9 mouse cellular contexts compared by ENCODE assay signal in the genomic region with DNA sequence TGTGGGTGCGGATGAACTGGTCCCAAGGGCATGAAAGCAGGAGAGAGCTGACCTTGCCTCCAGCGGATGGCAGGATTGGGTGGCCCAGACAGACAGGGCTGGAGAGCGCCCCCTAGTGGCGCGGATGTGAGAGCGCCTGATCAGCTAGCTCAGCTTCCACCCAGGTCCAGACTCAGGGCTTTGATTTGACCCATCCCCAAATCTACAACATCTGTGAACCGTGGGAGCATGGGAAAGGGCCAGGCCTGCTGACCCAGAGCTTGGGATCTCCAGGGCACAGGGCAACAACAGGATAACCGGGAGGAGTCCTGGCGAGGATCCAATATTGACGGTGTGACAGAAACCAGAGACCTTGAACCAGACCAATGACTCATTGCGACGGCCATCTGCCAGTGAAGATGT.
DNase-seq lines count a peak whose midpoint lies in the region; ATAC-seq and TF ChIP-seq lines count a peak whose summit lies in the region.
"Had no signal": no experiment of that assay in that cellular context is flagged by ENCODE, and none has a peak within 500 bp of the region (broad histone marks: within the 10 kb centered on the region; RNA-seq: fewer than 3 reads in every experiment).

No protein-coding gene starts in this region.

- ATAC-seq in midbrain, embryonic 16.5 days = no peak
- ATAC-seq in heart, postnatal 0 days (ENCODE audit: insufficient read depth, low read depth) = peak; percentile 68
- peak; percentile 60; the same call in 1 of the 2 replicates for ATAC-seq in liver, embryonic 14.5 days (ENCODE audit: insufficient read depth)
- ATAC-seq in forebrain, embryonic 14.5 days = no peak

- H3K4me3 ChIP-seq in midbrain, embryonic 10.5 days = no peak overlapping the region
- H3K4me3 ChIP-seq in midbrain, embryonic 16.5 days (ENCODE audit: low read depth, low read length) = no peak overlapping the region
- H3K4me3 ChIP-seq in heart, postnatal 0 days (ENCODE audit: low read depth, low read length) = no peak overlapping the region
- H3K4me3 ChIP-seq in liver, embryonic 14.5 days (ENCODE audit: insufficient read depth in 1 of 2, low read depth in 2 of 2, low read length in 2 of 2) = no peak overlapping the region
- no peak overlapping the region for H3K4me3 ChIP-seq in forebrain, embryonic 14.5 days (ENCODE audit: low read depth, low read length)
- H3K4me3 ChIP-seq: embryonic facial prominence, embryonic 13.5 days had no signal

- TF ChIP-seq CTCF in heart, postnatal 0 days (IDR thresholded peaks at IDR 0.05; ENCODE audit: low read depth) = peak; percentile 68
- peak; percentile 92 for TF ChIP-seq CTCF in liver, embryonic 14.5 days (IDR thresholded peaks at IDR 0.05; ENCODE audit: low read depth)

- no peaks in the 10 kb centered on the region for H3K9me3 ChIP-seq in midbrain, embryonic 10.5 days (replicated peaks)
- H3K9me3 ChIP-seq in midbrain, embryonic 16.5 days (replicated peaks; ENCODE audit: control insufficient read depth, low read length, poor library complexity, severe bottlenecking) = no peaks in the 10 kb centered on the region
- no peaks in the 10 kb centered on the region for H3K9me3 ChIP-seq in heart, postnatal 0 days (replicated peaks; ENCODE audit: control insufficient read depth, low read length)
- no peaks in the 10 kb centered on the region for H3K9me3 ChIP-seq in liver, embryonic 14.5 days (ENCODE audit: control insufficient read depth, low read length)
- H3K9me3 ChIP-seq in forebrain, embryonic 14.5 days (replicated peaks; ENCODE audit: control insufficient read depth, low read length) = no peaks in the 10 kb centered on the region
- H3K9me3 ChIP-seq: embryonic facial prominence, embryonic 13.5 days had no signal

- H3K36me3 ChIP-seq in midbrain, embryonic 10.5 days = no peaks in the 10 kb centered on the region
- H3K36me3 ChIP-seq in midbrain, embryonic 16.5 days (ENCODE audit: control insufficient read depth, insufficient read depth, low read length) = no peaks in the 10 kb centered on the region
- no peaks in the 10 kb centered on the region for H3K36me3 ChIP-seq in heart, postnatal 0 days (replicated peaks; ENCODE audit: control insufficient read depth, insufficient read depth, low read length)
- no peaks in the 10 kb centered on the region for H3K36me3 ChIP-seq in liver, embryonic 14.5 days (replicated peaks; ENCODE audit: control insufficient read depth, insufficient read depth, low read depth)
- no peaks in the 10 kb centered on the region for H3K36me3 ChIP-seq in forebrain, embryonic 14.5 days (ENCODE audit: control insufficient read depth, insufficient read depth, low read length)
- H3K36me3 ChIP-seq: embryonic facial prominence, embryonic 13.5 days had no signal

- peak; percentile 66 for DNase-seq in midbrain, embryonic 10.5 days (ENCODE audit: low spot score)
- peak; percentile 80 for DNase-seq in adipocyte (ENCODE audit: low spot score)
- DNase-seq in embryo, embryonic 10.5 days (ENCODE audit: low spot score) = peak; percentile 67
- DNase-seq in heart, postnatal 0 days (ENCODE audit: low spot score) = peak; percentile 69
- DNase-seq in liver, embryonic 14.5 days (ENCODE audit: low read depth in 3 of 3, low spot score in 3 of 3) = peak in 2 of 3 experiments; percentile 26
- peak; percentile 70 for DNase-seq in retina, postnatal 1 day
- DNase-seq in forebrain, embryonic 14.5 days (ENCODE audit: low spot score) = no peak

- H3K27ac ChIP-seq in midbrain, embryonic 10.5 days (replicated peaks) = no peak overlapping the region
- H3K27ac ChIP-seq in midbrain, embryonic 16.5 days (ENCODE audit: low read length) = no peak overlapping the region
- H3K27ac ChIP-seq in heart, postnatal 0 days (ENCODE audit: low read depth) = no peak overlapping the region
- H3K27ac ChIP-seq in liver, embryonic 14.5 days = no peak overlapping the region
- H3K27ac ChIP-seq in forebrain, embryonic 14.5 days (ENCODE audit: low read depth, low read length) = no peak overlapping the region
- H3K27ac ChIP-seq: embryonic facial prominence, embryonic 13.5 days had no signal

- peaks cover 60% of the 10 kb centered on the region for H3K27me3 ChIP-seq in midbrain, embryonic 10.5 days (ENCODE audit: low read depth, poor library complexity, severe bottlenecking)
- no peaks in the 10 kb centered on the region for H3K27me3 ChIP-seq in midbrain, embryonic 16.5 days (ENCODE audit: control insufficient read depth, insufficient read depth, low read depth, low read length)
- H3K27me3 ChIP-seq in heart, postnatal 0 days (ENCODE audit: control insufficient read depth, insufficient read depth, low read length) = peaks cover 23% of the 10 kb centered on the region
- H3K27me3 ChIP-seq in liver, embryonic 14.5 days (ENCODE audit: control insufficient read depth, insufficient read depth, low read length) = peaks cover 21% of the 10 kb centered on the region
- 0 out of 2 replicates have a peak, but pooled peaks cover 3% of the 10 kb centered on the region for H3K27me3 ChIP-seq in forebrain, embryonic 14.5 days (replicated peaks; ENCODE audit: control insufficient read depth, insufficient read depth, low read length)

- no peak overlapping the region for H3K9ac ChIP-seq in midbrain, embryonic 16.5 days (ENCODE audit: low read depth, low read length)
- H3K9ac ChIP-seq in heart, postnatal 0 days (replicated peaks; ENCODE audit: low read depth, low read length) = no peak overlapping the region
- no peak overlapping the region for H3K9ac ChIP-seq in liver, embryonic 14.5 days (replicated peaks)
- no peak overlapping the region for H3K9ac ChIP-seq in forebrain, embryonic 14.5 days (ENCODE audit: low read length)
- H3K9ac ChIP-seq: embryonic facial prominence, embryonic 13.5 days had no signal

- no peak overlapping the region for H3K4me2 ChIP-seq in midbrain, embryonic 16.5 days (ENCODE audit: low read length)
- H3K4me2 ChIP-seq in heart, postnatal 0 days (ENCODE audit: low read depth, low read length) = no peak overlapping the region
- no peak overlapping the region for H3K4me2 ChIP-seq in liver, embryonic 14.5 days (ENCODE audit: low read depth)
- no peak overlapping the region for H3K4me2 ChIP-seq in forebrain, embryonic 14.5 days (ENCODE audit: low read length)
- H3K4me2 ChIP-seq: embryonic facial prominence, embryonic 13.5 days had no signal

- 0 out of 2 replicates have a peak, but pooled peaks have one; percentile 36 for TF ChIP-seq EP300 in heart, postnatal 0 days (IDR thresholded peaks at IDR 0.05; ENCODE audit: low read depth)
- TF ChIP-seq EP300 in liver, embryonic 14.5 days (IDR thresholded peaks at IDR 0.05; ENCODE audit: low read depth) = no peak

- peaks cover 52% of the 10 kb centered on the region for H3K4me1 ChIP-seq in midbrain, embryonic 10.5 days
- H3K4me1 ChIP-seq in midbrain, embryonic 16.5 days (ENCODE audit: control insufficient read depth, insufficient read depth, low read length) = peaks cover 30% of the 10 kb centered on the region
- peaks cover 4% of the 10 kb centered on the region; the same call in 1 of the 2 replicates for H3K4me1 ChIP-seq in heart, postnatal 0 days (ENCODE audit: control insufficient read depth, insufficient read depth)
- H3K4me1 ChIP-seq in liver, embryonic 14.5 days (replicated peaks; ENCODE audit: control insufficient read depth in 2 of 2, insufficient read depth in 2 of 2, low read length in 1 of 2) = peaks cover 0 to 10% of the 10 kb centered on the region in 2 experiments; a peak in 1 of 4 replicates
- peaks cover 22% of the 10 kb centered on the region for H3K4me1 ChIP-seq in forebrain, embryonic 14.5 days (ENCODE audit: control insufficient read depth, insufficient read depth, low read length)

- WGBS in midbrain, embryonic 10.5 days = 42% methylated on average over 12 of the region's 12 CpGs
- WGBS in midbrain, embryonic 16.5 days = 37% methylated on average over 12 of the region's 12 CpGs
- WGBS in heart, postnatal 0 days = 10% methylated on average over 12 of the region's 12 CpGs
- WGBS in liver, embryonic 14.5 days (ENCODE audit: insufficient replicate concordance) = 16% methylated on average over 12 of the region's 12 CpGs
- 33% methylated on average over 12 of the region's 12 CpGs for WGBS in forebrain, embryonic 14.5 days

Comparison
In these comparisons a context has a peak if more than half of its experiments do, and no peak if none do; other contexts are left out.
1. ATAC-seq: peak in heart, postnatal 0 days (single experiment) and liver, embryonic 14.5 days (single experiment); none in midbrain, embryonic 16.5 days (single experiment) and forebrain, embryonic 14.5 days (single experiment).